Mouse (Mus musculus) fibroblast of lung, adult 2 months (primary cell): ENCODE data around the gene Col18a1.

Experiments used
- DNase-seq: peaks from one replicate; pipeline ENCODE4 v3.0.0-alpha.2; 2011; ENCODE audit warnings: low read depth

Col18a1 gene

DNA sequence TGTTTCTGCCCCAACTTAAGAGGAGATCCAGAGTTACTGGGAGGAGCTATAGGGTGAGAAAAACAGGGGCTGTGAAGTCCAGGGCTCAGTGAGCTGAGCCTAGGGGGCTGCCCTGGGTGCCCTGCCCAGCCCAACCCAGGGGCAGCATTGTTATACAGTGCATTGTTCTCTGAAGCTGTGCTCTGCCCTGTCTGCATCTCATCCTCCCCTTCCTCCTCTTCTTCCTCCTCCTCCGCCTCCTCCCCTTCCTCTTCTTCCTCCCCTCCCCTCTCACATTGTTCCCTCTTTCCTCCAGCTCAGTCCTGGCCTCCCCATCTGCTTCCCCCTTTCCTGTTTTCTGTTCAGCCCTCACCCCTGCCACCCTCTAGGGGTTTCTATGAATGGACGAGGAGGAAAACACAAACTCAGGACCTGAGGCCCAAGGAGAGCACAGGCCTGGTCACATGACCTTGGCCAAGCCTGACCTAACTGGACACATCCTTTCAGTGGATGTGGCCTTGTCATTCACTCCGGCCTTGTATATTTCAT lies 16.5 kb upstream of the Col18a1 start:
- no peak for DNase-seq

DNA sequence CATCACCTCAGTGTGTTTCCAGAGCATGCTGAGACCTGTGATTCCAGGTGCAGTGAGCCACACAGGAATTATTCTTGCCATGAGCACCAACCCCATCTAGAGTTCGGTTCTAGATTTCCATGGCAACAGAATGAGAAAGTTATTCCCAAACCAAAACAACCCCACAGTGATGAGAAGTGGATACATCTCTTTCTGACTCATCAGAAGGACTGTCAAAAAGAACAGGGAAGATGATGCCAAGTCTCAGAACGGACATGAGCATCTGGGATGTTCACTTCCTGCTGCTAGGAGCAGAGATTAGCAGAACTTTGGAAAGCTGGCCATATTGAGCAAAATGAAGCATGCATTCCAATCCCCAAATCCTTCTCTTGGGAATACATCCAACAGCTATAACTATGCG lies 13.8 kb upstream of the Col18a1 start:
- DNase-seq = no peak

DNA sequence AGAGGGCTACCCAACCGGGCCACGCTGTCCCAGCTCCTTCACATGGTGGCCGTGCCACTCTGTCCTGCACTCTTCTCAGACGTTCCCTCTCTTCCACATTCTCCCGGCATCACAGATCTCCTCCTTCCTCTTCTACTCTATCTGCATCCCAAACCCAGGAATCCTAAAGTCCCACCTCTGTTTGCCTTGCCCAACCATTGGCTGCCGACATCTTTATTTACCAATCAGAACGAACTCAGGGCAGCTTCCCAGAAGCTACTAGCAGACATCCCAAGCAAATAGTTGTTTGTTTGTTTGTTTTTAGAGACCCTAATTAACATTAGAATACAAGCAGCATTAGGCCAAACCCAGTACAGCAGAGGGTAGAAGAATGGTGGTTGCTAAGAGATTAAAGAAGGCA lies 12.3 kb upstream of the Col18a1 start:
- DNase-seq = no peak

DNA sequence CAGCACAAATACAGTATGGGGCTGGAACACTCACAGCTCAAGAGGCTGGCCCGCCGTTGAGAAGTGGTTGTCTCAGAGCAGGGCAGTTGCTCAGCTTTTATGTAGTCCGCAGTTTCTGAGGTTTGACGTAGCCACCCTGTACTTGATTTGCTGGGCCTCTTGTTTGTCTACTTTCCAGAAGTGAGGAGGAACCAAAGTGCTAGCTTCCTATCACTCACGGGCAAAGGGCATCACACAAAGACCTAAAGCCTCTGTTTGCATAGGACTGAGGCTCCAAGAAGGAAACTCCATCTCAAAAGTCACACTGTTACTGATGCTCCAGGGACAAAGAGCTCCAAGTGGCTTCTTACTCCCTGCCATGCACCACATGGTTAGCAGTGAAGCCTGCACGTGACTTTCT lies 4.1 kb upstream of the Col18a1 start:
- no peak for DNase-seq

DNA sequence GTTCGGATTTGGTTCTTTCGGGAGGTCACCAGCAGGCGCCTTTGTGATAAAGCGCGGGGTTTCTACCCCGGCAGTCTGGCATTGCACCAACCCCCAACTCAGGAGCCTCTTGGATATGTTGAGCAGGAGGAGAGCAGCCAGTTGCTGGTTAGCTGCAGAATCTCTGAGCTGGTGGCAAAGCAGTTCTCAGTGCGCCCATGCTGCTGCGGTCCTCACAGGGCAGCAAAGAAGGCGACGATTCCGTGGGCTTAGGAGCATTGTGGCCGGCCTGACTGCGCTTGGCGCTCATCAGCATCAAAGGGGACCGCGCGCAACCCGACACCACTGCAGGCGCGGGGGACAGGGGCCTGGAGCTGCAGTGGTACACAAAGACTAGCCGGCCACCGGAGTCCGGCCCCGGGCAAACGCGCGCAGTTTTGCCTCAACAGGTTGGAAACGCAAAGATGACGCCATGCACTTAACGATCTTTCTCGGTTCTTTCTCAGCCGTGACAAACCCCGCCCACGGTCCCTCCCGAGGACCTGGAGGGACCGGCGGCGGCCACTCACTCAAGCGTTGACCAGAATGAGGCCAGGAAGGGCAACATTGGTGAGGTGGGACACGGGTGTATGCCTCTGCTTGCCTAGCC lies 916 bp downstream of the Col18a1 start:
- DNase-seq = no peak

DNA sequence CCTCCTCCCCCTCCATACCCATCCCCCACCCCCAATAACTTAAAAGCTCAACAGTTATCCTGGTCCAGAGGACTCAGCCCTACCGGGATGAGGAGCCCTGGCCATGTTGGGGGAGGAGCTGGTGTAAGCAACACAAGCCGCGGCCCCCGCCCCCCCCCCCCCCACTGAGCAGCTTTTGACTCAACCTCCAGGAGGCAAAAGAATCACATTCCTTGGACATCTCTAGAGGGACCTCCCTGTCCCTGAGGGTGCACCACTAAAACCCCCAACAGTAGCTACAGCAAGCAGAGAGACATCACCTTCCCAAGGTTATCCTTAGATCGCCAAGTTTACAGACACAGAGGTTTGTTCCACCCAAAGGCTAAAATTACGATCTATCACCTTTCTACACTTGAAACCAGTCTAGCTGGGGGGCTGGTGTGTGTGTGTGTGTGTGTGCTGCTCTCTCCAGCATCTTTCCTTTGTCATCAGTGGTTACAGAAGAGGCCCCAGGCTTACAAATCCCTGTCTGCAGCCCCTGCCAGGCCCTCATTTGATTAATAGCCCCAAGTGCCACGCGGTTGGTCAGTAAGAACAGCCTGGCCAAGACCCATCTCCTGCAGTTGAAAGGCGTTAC lies 1.8 kb downstream of the Col18a1 start:
- no peak for DNase-seq

DNA sequence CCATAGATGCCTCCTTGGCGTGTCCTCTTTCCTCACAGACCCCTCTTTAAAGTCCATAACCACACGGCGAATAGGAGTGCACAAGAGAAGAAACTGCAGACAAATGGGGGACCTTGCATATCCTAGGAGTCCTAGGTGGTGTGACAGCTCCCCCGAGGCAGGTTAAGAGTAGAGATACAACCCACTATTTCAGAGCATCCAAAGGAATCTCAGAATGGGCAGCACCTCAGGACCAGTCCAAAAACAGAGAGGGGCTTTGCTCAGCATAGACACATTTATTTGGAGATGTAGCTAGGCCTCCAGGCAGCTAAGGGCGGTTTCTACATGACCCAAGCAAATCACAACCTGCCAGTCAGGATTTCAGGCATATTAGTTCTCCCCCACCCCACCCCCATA lies 2.3 kb downstream of the Col18a1 start:
- DNase-seq = no peak

DNA sequence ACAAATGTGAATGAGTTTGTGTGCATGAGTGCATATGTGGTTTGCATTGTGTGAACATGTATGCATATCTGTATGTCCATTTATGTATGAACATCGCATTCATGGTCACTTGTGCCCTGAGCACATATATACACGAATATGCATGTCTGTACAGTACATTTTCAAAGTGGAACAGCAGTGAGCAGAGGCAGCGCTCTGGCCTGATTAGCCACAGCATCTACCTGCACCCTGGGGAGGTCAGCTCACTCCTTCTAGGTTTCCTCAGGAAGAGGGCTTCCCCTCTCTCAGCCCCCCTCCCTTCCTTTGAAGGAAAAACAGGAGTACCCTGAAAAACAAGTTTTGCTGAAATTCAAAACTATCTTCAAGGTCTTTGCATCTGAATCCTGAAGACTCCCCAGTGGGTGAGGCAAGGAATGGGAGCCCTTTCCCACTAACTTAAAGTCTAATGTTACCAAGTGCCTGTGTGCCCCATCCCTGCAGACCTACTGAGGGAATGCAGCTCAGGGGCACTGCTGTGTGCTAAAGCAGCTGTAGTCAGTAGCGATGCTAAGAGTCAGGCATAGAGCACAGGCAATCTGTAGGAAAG lies 2.9 kb downstream of the Col18a1 start:
- no peak for DNase-seq

DNA sequence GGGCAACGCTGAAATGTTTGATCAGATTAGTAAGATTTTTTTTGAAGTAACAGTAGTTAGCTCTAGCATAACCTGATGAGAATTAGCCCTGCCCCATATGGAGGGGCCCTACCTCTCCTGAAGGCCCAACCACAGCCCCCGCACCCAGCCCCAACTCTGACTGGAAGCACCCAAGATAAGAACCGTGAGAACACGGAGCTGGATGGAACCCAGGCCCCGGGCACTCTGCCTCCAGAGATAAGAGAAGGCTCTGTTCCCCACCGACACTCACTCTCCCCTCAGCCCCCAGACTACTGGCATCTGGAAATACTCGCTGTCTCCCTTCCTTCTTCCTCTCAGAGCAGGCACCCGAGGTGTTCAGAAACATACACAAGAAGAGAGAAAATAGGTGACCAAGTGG lies 6.8 kb downstream of the Col18a1 start:
- no peak for DNase-seq

DNA sequence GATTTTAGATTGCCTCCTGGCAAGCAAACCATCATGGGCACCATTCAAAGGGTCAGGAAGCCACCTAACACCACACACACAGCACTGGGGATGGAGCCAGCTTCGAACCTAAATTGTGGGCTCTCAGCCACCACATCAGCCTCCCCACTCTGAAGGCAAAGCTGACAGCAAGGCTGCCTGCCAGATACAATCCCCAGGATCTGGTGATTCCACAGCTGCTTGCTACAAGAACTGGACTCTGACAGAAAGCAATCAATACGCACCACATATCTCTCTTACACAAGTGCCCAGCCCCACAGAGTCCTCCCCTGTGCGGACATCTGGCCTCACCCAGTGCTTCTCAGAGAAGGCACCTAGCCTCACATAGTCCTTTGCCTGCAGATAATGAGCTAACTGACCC lies 7.4 kb downstream of the Col18a1 start:
- peak; percentile 71 for DNase-seq

DNA sequence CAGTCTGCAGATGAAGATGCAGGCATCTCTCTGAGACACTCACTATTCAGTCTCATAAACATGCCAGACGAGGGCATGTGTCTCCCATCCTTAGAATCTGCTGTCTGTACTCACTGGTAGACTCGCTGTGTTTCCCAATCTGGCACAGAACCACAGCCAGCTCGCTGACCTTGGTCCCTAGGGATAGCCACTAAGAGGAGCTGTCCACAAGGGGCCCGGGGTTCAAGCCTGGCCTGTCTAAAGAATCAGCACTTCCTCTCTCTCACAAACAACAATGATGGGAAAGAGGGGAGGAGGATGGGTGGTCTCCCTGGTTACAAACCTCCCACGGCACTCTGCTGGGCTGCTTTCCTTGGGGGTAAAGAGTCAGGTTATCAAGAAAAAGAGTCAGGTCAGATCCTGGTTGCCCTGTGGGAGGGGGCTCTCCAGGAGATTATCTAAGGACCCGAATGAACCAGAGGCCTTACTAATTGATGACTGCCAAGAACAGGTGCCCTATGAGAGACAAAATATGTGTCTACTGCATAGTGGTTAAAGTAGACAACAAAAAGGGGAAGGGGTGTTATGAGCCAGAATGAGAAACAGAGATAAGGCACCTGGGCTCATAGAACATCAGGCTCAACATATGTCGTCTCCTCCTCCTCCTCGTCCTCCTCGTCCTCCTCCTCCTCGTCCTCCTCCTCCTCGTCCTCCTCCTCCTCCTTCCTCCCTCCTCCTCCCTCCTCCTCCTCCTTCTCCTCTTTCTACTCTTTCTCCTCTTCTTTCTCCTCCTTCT lies 8.9 kb downstream of the Col18a1 start:
- DNase-seq = no peak

DNA sequence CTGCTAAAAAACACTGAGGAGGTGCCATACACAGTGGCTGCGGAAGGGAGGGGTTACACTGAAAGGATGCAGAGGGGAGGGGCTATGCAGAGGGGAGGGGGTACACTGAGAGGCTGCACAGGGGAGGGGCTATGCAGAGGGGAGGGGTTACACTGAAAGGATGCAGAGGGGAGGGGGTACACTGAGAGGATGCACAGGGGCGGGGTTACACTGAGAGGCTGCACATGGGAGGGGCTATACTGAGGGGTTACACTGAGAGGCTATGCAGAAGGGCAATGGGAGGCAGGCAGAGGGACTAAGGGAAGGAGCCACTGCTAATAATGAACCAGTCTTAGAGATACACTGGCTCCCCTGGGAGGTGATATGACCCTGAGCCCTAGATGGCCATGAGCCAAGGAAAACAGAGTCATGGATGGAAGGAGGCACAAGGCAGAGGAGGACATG lies 14.1 kb downstream of the Col18a1 start:
- DNase-seq = no peak

DNA sequence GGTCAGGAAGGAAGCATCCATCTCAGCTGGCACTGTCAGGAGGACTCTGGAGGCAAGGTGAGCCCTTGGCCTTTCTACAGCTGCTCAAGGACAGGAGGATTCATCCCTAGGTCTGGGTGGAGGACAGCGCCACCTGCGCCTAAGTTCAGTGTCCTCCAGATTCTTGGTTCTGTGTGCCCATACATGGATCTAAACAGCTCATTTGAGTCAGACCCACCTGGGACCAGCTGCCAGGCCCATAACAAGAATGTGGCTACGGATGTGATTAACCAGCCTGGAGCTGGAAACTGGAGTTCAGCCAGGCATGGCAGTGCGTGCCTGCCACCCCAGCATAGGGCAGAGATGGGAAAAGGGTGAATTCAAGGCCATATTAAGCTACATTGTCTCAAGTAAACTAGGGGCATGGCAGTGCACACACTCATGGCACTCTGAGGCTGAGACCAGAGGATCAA lies 14.8 kb downstream of the Col18a1 start:
- DNase-seq = no peak

DNA sequence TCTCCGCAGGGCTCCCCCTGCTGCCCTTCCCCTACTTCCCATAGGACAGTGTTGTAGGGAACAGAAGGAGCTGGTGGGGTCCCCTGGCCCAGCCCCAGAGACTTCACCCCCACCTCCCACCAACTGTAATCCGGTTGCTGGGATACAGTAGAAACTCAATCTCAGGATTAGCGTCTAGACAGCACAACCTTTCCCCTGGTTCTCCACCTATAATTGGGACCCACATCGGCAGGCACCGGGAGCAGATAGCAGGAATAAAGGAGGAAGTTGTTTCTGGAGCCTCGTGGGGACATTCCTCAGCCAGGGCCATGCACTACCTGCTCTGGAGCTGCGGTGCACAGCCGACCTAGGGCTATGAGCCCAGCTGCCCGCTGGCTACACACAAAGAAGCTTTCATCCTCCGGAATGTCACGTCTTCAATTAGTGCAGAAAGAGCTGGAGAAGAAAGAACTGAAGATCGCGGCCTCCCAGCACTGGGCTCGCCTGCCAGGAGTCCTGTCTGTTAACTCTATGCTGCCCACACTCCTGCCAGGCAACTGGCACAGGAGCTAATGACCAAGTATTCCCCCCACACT lies 15.3 kb downstream of the Col18a1 start:
- no peak for DNase-seq

DNA sequence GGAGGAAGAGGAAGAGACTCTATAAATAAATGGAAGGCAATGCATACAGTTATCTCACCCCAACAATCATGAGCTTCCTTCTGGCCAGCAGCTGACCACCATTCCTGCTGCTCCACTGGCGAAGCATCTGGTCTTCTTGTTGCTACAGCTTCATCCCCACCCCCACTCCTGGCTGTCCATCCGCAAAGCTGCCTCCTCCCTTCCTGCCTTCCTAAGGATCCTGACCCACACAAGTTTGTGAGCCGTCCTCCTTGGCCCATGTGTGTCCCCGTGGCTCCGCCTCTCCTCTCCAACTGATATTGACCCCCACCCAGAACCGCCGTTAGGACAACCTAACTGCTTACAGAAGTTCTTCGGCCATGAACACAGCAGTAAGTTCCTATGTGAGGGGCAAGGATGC lies 16.3 kb downstream of the Col18a1 start:
- DNase-seq = no peak

DNA sequence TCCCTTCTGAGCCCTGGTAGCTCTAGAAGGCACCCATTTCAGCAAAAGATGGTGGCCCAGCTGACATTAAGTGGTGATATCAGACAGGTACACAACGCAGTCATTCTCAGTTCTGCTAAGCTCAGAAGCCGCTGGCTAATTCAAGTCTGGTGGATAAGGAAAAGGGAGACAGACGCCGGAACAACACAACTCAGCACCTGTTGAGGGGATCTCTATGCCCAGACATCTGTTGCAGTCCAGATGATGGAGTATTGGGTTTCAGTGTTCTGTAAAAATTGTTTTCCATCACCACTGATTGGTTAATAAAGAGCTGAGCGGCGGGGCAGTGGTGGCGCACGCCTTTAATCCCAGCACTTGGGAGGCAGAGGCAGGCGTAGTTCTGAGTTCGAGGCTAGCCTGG lies 18.8 kb downstream of the Col18a1 start:
- no peak for DNase-seq

DNA sequence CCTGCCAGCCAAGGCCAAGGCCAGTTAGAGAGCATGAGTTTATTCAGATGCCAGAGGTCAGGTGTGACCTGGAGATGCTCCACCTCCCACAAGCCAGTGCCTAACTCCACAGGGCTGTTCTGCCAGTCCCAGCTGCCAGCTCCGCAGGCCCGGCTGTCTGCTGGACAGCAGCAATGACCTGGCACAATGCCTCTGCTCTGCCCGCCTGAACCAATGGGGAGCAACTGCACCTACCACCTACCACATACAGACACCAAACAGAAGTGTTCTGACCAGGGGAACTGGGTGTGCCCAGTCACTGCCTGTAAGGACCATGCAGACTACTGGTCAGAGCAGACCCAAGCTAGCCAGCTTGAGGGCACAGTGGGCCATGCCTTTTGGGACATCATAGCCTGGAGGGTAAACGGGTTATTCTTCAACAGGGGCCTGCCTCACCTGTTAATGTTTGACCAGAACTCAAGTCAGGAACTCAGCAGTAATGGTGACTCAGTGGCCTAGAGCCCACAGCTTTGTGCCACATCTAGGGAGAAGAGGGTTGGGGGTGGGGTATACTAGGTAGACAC lies 19.4 kb downstream of the Col18a1 start:
- no peak for DNase-seq

DNA sequence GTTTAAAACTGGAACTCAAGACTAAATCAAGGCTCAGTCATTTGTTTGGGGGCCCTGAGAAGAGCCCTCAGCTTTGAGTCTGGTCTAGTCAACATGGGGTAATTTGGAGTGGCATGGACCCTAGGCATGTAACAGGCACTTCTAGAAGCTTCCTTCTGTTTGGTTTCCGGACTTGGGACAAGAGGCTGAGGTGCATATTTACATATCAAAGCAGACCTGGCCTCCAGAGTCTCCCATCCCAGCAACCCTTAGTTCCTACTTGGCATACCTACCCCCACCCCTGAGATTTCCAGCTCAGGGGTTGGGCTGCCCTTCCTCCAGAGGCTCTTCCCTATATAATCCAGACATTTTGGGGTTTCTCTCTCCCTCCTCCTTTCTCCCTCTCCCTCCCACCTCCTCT lies 20.4 kb downstream of the Col18a1 start:
- no peak for DNase-seq

DNA sequence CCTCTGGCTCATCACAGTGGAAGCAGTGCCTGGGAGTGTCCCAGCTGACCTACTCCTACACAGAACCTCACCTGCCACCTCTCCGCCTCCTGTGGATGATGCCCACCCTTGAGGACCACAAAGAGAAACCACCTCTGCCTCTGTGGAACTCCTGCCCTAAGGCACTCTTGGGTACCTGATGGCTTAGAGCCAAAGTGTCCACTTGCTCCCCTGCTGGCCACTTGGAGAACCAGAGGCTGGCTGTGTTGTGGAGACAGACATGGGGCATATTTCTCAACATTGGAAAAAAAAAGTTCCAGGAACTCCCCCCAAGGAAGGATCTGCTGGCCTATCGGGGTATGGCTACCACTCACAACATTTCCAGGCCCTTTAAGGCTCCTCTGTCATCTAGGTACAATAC lies 22.0 kb downstream of the Col18a1 start:
- DNase-seq = no peak

DNA sequence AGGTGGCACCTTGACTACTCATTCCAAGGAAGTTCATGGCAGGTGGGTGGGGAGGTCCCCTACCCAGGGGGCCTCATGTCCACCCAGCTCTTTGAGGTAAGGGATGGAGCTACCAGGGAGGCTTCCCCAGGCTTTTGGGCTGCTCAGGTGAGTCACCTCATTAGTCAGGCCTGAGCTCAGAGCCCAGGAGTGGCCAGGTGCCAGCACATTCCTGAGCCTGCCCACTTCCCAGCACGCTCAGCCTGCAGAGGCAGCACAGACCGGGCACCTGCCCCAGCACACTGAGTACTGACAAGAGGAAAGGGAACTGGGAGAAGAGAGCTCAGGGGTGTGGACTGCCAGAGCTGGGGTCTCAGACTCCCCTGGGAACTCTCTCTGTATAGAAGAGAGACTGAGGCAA lies 24.0 kb downstream of the Col18a1 start:
- DNase-seq = no peak

DNA sequence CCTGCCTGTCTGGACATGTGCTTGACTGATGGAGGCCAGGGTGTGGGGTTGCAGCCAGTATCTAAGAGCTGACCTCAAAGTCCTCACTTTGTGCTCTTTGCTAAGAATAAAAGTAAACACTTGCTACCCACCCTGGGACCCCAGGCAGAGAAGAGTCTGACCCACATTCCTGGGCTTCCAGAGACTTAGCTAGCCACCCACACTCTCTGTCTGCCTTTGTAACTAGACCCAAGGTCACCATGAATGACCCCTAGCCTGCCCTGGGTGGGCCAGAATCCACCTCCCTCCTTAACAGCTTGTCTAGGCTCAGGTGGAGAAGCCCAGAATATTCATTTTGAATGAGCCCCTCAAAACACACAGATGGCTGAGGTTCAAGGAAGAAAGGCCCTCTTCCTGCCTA lies 28.0 kb downstream of the Col18a1 start:
- no peak for DNase-seq

DNA sequence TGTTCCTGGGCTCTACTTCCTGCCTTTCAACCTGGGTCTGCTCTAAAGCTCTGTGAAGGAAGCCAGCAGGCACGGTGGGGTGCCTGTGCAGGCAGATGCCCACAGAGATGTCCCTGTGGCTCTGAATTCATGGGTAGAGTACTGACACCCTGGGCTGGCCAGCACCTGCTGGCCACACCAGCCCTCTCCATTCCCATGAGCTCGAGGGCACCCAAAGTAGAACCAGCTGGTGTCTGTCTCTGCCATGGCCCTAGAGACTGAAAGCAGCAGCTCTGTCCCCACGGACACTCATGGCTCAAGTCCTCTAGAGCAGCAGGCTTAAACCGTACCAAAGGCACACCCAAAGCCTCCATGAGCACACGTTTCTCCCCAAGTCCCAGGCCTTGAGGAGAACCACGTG lies 30.1 kb downstream of the Col18a1 start:
- no peak for DNase-seq
